Mouse (Mus musculus) B cell, adult 67 days (primary cell): ENCODE data around the gene Arhgap9. TPM values are rescaled to one million over a fixed set of nuclear protein-coding genes. Genes with fewer than 3 reads are reported as not detected.

ENCODE experiments used
- total RNA-seq, 2 experiments: library from RNA; stranded (reverse); gene quantifications; 4 replicates each; pipeline ENCODE4 v1.2.4; 2023

Gene Arhgap9
- 100 to 1,000 TPM; 109 to 140 TPM for total RNA-seq

GRCm38 (mm10) chr10:127321621-127322020, at the start of gene Arhgap9:
Arhgap9 (plus strand) TSS chr10:127321964.

GRCm38 (mm10) chr10:127288800-127289572, 32.8 kb upstream of the Arhgap9 start, which contains the start of gene Mbd6:
Mbd6 (minus strand) TSS chr10:127289018.

GRCm38 (mm10) chr10:127311476-127312355, 10.0 kb upstream of the Arhgap9 start, which contains the start of gene Mars:
Mars (minus strand) TSS chr10:127311786.

DNA sequence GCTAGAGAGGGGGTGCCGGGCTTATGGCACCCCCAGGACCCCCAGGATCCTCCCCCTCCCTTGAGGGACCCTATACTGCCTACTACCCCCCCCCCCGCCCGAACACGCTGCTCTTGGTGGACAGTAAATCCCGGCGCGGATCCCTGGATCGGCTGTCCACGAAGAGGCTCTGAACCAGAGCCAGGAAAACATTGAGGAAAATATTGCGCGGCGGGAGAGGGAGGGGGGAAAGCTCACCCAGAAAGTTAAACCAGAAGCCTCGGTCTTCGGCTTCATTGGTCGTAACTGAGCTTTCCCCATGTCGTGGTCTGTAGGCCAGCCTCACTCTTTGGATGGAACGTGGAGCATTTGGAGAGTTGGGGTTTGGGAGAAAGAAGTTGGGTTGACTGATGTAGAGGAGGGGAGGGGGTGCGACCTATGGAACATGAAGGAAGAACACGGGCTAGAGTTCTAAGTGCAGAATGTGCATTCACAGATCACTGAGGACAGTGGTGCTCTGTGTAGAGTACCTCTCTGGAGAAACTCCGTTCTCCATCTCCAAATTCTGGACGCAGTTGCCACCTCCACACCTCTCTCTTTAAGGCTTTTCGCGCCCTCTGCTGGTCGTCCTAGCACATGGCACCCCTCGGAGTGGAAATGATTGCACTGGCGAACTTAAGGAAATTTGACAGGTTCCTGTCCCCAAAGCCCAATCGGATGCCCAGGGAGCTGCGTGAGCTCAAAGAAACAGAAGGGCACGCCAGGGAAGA, 20.3 kb downstream of the Arhgap9 start, which contains the start of gene Gli1:
Gli1 (minus strand) TSS at position 84 of the 749 bp plus-strand sequence.

DNA sequence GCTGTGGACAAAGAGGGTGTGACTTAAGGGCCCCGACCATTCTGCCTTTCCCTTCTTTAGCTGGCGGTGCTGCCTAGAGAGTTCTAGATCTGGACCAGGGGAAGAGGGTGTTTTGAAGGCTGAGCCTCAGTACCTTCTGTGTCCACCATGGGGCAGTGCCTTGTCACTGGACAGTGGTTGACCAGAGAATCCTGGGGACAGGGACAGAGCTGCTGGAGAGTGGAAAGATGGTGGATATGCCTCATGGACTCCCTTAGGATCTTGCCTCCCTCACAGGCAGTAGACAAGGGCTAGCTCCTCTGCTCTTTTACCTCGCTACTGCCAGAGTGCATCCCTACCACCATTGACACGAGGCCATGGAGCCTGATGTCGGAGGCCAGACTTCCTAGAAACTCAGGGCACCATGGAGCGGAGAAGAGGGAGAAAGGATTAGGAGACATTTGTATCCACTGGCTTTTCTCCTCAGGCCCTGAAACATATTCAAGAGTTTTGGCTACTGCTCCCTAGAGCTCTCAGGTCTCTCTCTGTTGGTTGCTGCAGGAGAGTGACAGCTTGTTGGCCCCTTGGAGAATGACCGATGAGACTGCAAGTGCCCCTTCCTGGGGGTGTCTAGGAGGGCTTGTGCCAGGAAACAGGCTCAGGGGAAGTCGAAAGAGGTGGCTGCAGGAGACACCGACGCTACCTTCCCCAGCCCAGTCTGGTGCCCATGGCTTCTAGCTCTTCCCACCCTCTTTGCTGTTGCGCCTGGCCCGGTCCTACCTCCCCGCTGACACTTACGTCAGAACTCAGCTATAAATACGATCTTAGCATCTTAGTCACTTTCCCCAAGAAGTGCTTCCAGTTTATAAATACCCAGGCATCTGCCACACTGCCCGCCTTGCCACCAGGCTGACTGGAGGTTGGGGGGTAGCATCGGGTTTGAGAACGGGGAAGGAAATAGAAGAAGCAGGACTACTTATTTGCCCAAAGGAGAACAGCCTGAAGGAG, 32.4 kb downstream of the Arhgap9 start, which contains the start of gene Inhbe:
Inhbe (minus strand) TSS at position 503 of the 987 bp plus-strand sequence.

GRCm38 (mm10) chr10:127369834-127370820, 48.4 kb downstream of the Arhgap9 start, which contains the start of gene Inhbc:
Inhbc (minus strand) TSS chr10:127370431.

Other genes starting within 250 kb of the Arhgap9 start
- gene Agap2, start 246.7 kb upstream of the Arhgap9 start, total RNA-seq, result 100 to 1,000 TPM in 1 of 2 experiments, 10 to 100 TPM in 1; 96.1 to 101 TPM
- 10 to 100 TPM; 79.7 to 83.4 TPM for gene Os9, start 200.8 kb upstream of the Arhgap9 start, total RNA-seq
- gene B4galnt1, start 156.7 kb upstream of the Arhgap9 start, total RNA-seq, result 100 to 1,000 TPM; 434 to 483 TPM
- not detected for gene Slc26a10, start 141.3 kb upstream of the Arhgap9 start, total RNA-seq
- 1 to 10 TPM in 1 of 2 experiments, not detected in 1; 1.1 TPM for gene Arhgef25, start 131.9 kb upstream of the Arhgap9 start, total RNA-seq
- 10 to 100 TPM; 53.3 to 57.1 TPM for gene Dtx3, start 126.2 kb upstream of the Arhgap9 start, total RNA-seq
- 10 to 100 TPM; 58.1 to 60.8 TPM for gene Pip4k2c, start 110.4 kb upstream of the Arhgap9 start, total RNA-seq
- gene Kif5a, start 58.6 kb upstream of the Arhgap9 start, total RNA-seq, result under 1 TPM; 0.23 to 0.53 TPM
- 100 to 1,000 TPM; 116 to 118 TPM for gene Dctn2, start 55.6 kb upstream of the Arhgap9 start, total RNA-seq
- 100 to 1,000 TPM; 106 to 117 TPM for gene Mbd6, start 32.9 kb upstream of the Arhgap9 start, total RNA-seq
- 10 to 100 TPM; 48.7 to 68.6 TPM for gene Mars, start 10.2 kb upstream of the Arhgap9 start, total RNA-seq
- not detected for gene Gli1, start 20.0 kb downstream of the Arhgap9 start, total RNA-seq
- not detected for gene Inhbe, start 32.4 kb downstream of the Arhgap9 start, total RNA-seq
- gene Inhbc, start 48.5 kb downstream of the Arhgap9 start, total RNA-seq, result not detected
- gene R3hdm2, start 58.4 kb downstream of the Arhgap9 start, total RNA-seq, result 100 to 1,000 TPM; 101 to 123 TPM
- gene Stac3, start 179.7 kb downstream of the Arhgap9 start, total RNA-seq, result 10 to 100 TPM in 1 of 2 experiments, 1 to 10 TPM in 1; 5.6 to 15.4 TPM
- not detected for gene Ndufa4l2, start 193.0 kb downstream of the Arhgap9 start, total RNA-seq
- gene Shmt2, start 200.5 kb downstream of the Arhgap9 start, total RNA-seq, result 10 to 100 TPM; 69.2 to 72.0 TPM
- not detected for gene Nxph4, start 212.6 kb downstream of the Arhgap9 start, total RNA-seq